Mouse (Mus musculus) lung, postnatal 4 days (tissue): ENCODE data around the gene Cebpb.
A peak's percentile ranks its signal among the peaks of the same experiment; 100 is the strongest.

Experiments
- DNase-seq, 2 experiments: peaks; one replicate each; pipeline ENCODE4 v3.0.0; 2021

The Cebpb gene

DNA sequence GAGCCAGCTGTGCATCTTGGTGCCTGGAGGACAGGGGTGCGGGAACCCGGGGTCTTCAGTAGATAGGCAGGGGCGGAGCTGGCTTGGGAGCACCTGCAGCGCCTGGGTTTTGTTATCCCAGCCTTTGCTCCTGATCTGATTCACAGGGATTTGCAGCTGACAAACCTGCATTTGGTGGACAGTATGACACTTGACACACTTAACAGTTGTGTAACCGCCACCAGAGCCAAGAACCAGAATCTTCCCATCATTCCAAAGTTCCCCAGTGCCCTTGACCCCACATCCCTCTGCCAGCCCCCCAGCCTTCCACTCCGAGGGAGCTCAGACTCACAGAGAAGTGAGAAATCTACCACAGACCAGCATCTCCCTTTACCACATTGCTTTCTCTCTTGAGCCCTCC, 33.8 kb downstream of the Cebpb start:
- no peak for DNase-seq

- peak; percentile 47 to 58 for DNase-seq
These were observed 35.0 kb downstream of the Cebpb start for GRCm38 (mm10) chr2:167723589-167724206.

- no peak for DNase-seq
These were observed 37.2 kb downstream of the Cebpb start for GRCm38 (mm10) chr2:167725879-167726278.

DNA sequence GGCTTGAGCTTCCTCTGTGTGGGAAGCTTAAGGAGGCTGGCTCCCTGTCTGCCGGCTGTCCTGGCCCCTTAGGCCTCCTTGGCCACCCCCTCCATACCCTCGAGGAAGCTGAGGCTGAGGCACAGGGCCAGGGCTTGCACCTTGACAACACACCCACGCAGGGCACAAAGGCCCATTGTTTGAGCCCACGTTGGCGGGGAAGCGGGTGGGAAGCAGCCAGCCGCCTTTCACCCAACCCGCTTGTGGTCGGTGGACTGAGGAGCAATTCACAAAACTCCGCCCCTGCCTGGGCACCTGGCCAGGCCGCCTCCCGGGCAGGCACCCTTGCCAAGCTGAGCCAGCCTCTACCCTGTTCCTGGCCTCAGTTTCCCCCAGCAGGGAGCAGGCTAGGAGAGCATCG, 38.4 kb downstream of the Cebpb start:
- peak; percentile 72 to 75 for DNase-seq

DNA sequence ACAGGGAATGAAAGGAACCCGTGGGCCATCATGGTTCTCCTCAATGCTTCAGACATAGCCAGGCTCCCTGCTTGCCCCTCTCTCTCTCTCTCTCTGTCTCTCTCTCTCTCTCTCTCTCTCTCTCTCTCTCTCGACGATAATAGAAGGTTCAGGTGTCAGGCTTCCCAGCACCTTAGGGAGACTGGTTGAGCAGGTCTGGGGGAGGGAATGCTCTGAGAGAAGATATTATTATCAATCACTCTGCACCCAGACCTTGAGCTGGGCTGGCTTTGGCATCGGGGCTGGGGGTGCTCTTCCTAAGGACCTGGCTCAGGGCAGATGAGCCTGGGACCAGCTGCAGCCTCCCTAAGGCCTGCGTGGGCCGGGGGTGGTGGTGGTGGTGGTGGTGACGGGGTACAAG, 41.3 kb downstream of the Cebpb start:
- DNase-seq, result no peak

DNA sequence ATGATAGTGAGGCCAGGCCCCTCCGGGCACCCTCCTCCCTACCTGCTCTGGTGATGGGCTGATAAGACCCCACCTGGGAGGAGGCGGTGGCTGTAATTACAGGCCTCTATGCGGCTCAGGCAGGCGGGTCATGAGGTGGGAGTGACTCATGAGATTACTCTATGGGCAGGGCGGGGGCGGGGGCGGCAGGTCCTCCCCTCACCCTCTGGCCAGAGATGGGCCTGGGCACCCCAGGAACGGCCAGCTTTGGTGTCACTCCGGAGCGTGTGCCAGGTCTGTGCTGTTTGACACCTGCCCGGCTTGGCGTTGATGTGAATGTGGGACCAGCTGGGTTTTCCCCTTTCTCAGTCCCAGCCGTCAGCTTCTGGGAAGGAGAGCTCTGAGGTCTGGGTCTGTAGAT, 42.4 kb downstream of the Cebpb start:
- no peak for DNase-seq

- peak in 1 of 2 experiments; percentile 52 for DNase-seq
These were observed 46.1 kb downstream of the Cebpb start for GRCm38 (mm10) chr2:167734861-167735260.

GRCm38 (mm10) chr2:167739030-167739429, 50.3 kb downstream of the Cebpb start:
- DNase-seq, result no peak
